15 mouse cellular contexts compared by ENCODE assay signal in the genomic region with DNA sequence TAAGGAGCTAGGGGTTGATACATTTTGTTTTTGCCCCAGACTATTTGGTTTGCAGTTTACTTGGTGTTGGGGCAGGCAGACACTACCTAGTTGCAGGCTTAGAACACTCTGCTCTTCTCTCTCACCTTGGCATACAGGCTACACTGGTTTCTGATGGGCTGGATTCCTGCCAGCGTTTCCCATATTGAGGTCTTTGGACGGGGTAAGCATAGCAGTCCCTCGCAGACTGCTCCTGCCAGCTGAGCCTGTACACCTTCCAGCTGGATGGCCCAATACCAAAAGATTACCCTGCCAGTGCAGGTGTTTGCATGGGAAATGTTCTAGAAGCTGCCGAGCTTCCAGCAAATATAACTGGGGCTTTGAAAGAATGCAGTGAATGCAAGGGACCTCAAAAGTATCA. TPM values are rescaled to one million over a fixed set of nuclear protein-coding genes. Genes with fewer than 3 reads are reported as not detected.
DNase-seq lines count a peak whose midpoint lies in the region; ATAC-seq and TF ChIP-seq lines count a peak whose summit lies in the region.
"Had no signal": no experiment of that assay in that cellular context is flagged by ENCODE, and none has a peak within 500 bp of the region (broad histone marks: within the 10 kb centered on the region; RNA-seq: fewer than 3 reads in every experiment).

No protein-coding gene starts in this region.

- TF ChIP-seq POLR2A in limb, embryonic 14.5 days (IDR thresholded peaks at IDR 0.05; ENCODE audit: borderline replicate concordance, extremely low read depth, insufficient read depth, insufficient read length): no peak

- DNase-seq in limb, embryonic 14.5 days (ENCODE audit: low spot score): peak; percentile 4
- DNase-seq in limb, embryonic 10.5 days (ENCODE audit: low spot score): no peak
- DNase-seq in cerebellum, adult 9-10 months: peak; percentile 68
- DNase-seq in heart, postnatal 25 days (ENCODE audit: low spot score): peak; percentile 2
- no peak for DNase-seq in ovary, postnatal 36 days (ENCODE audit: low spot score)
- no peak for DNase-seq in gastrocnemius, adult 2 months
- DNase-seq: embryo, embryonic 11 days; kidney, postnatal 10 days; liver, embryonic 13.5 days; lung, postnatal 14 days; thymus, postnatal 25 days had no signal

- no peaks in the 10 kb centered on the region for H3K27me3 ChIP-seq in forebrain, embryonic 13.5 days
- no peaks in the 10 kb centered on the region for H3K27me3 ChIP-seq in forebrain, embryonic 12.5 days
- H3K27me3 ChIP-seq in limb, embryonic 14.5 days (ENCODE audit: control insufficient read depth, insufficient read depth, low read length): no peaks in the 10 kb centered on the region
- H3K27me3 ChIP-seq in limb, embryonic 10.5 days (ENCODE audit: low read depth, poor library complexity, severe bottlenecking): no peaks in the 10 kb centered on the region
- H3K27me3 ChIP-seq: liver, embryonic 13.5 days; stomach, embryonic 15.5 days had no signal

- 0 out of 2 replicates have a peak, but pooled peaks cover 4% of the 10 kb centered on the region for H3K4me1 ChIP-seq in forebrain, embryonic 13.5 days
- no peaks in the 10 kb centered on the region for H3K4me1 ChIP-seq in forebrain, embryonic 12.5 days
- no peaks in the 10 kb centered on the region for H3K4me1 ChIP-seq in limb, embryonic 14.5 days (ENCODE audit: control insufficient read depth, insufficient read depth, low read length)
- H3K4me1 ChIP-seq in limb, embryonic 10.5 days: no peaks in the 10 kb centered on the region
- H3K4me1 ChIP-seq: stomach, embryonic 15.5 days had no signal

- H3K9me3 ChIP-seq in forebrain, embryonic 13.5 days (replicated peaks): no peaks in the 10 kb centered on the region
- H3K9me3 ChIP-seq in forebrain, embryonic 12.5 days: no peaks in the 10 kb centered on the region
- no peaks in the 10 kb centered on the region for H3K9me3 ChIP-seq in limb, embryonic 14.5 days (ENCODE audit: control insufficient read depth, low read length)
- no peaks in the 10 kb centered on the region for H3K9me3 ChIP-seq in limb, embryonic 10.5 days (replicated peaks)
- H3K9me3 ChIP-seq: liver, embryonic 13.5 days; stomach, embryonic 15.5 days had no signal

- no peak overlapping the region for H3K27ac ChIP-seq in forebrain, embryonic 13.5 days
- H3K27ac ChIP-seq in forebrain, embryonic 12.5 days: no peak overlapping the region
- H3K27ac ChIP-seq in limb, embryonic 14.5 days (replicated peaks; ENCODE audit: low read depth, low read length): no peak overlapping the region
- H3K27ac ChIP-seq in limb, embryonic 10.5 days: no peak overlapping the region
- no peak overlapping the region for H3K27ac ChIP-seq in gastrocnemius, adult 2 months
- H3K27ac ChIP-seq: liver, embryonic 13.5 days; stomach, embryonic 15.5 days had no signal

- H3K4me3 ChIP-seq in forebrain, embryonic 13.5 days: no peak overlapping the region
- no peak overlapping the region for H3K4me3 ChIP-seq in forebrain, embryonic 12.5 days (replicated peaks)
- no peak overlapping the region for H3K4me3 ChIP-seq in limb, embryonic 14.5 days (replicated peaks; ENCODE audit: low read length)
- H3K4me3 ChIP-seq in limb, embryonic 10.5 days: no peak overlapping the region
- no peak overlapping the region for H3K4me3 ChIP-seq in gastrocnemius, adult 2 months
- H3K4me3 ChIP-seq: liver, embryonic 13.5 days; stomach, embryonic 15.5 days had no signal

- H3K36me3 ChIP-seq in forebrain, embryonic 13.5 days (ENCODE audit: poor library complexity, severe bottlenecking): no peaks in the 10 kb centered on the region
- H3K36me3 ChIP-seq in forebrain, embryonic 12.5 days (replicated peaks): no peaks in the 10 kb centered on the region
- H3K36me3 ChIP-seq in limb, embryonic 14.5 days (ENCODE audit: control insufficient read depth, insufficient read depth, low read length): no peaks in the 10 kb centered on the region
- H3K36me3 ChIP-seq in limb, embryonic 10.5 days: no peaks in the 10 kb centered on the region
- H3K36me3 ChIP-seq: liver, embryonic 13.5 days; stomach, embryonic 15.5 days had no signal

- WGBS in forebrain, embryonic 13.5 days: 76% methylated on average over 4 of the region's 4 CpGs
- WGBS in forebrain, embryonic 12.5 days: 85% methylated on average over 4 of the region's 4 CpGs
- 53% methylated on average over 4 of the region's 4 CpGs for WGBS in limb, embryonic 14.5 days
- 86% methylated on average over 4 of the region's 4 CpGs for WGBS in limb, embryonic 10.5 days

- intact Hi-C loops in heart, postnatal 25 days (cut with DNase I): no loop called here
- intact Hi-C loops in gastrocnemius, adult 2 months (cut with DNase I): no loop called here

- no peak overlapping the region for H3K4me2 ChIP-seq in forebrain, embryonic 13.5 days
- no peak overlapping the region for H3K4me2 ChIP-seq in forebrain, embryonic 12.5 days
- H3K4me2 ChIP-seq in limb, embryonic 14.5 days (replicated peaks; ENCODE audit: low read depth, low read length, severe bottlenecking): no peak overlapping the region
- H3K4me2 ChIP-seq: liver, embryonic 13.5 days; stomach, embryonic 15.5 days had no signal

- no peak overlapping the region for H3K9ac ChIP-seq in forebrain, embryonic 13.5 days
- H3K9ac ChIP-seq in forebrain, embryonic 12.5 days: no peak overlapping the region
- no peak overlapping the region for H3K9ac ChIP-seq in limb, embryonic 14.5 days (ENCODE audit: low read depth, low read length, severe bottlenecking)
- H3K9ac ChIP-seq: liver, embryonic 13.5 days; stomach, embryonic 15.5 days had no signal

- TF ChIP-seq CTCF in gastrocnemius, adult 2 months (IDR thresholded peaks at IDR 0.05): no peak

- 0 out of 2 replicates have a peak, but pooled peaks have one; percentile 27 for ATAC-seq in forebrain, embryonic 13.5 days
- no peak for ATAC-seq in forebrain, embryonic 12.5 days (ENCODE audit: low FRiP score)
- no peak for ATAC-seq in limb, embryonic 14.5 days (ENCODE audit: low FRiP score, low read depth)
- ATAC-seq: intestine, embryonic 16.5 days had no signal

RNA-seq across cellular contexts. Expression of a gene that starts 45.8 kb away (rescaled TPM):
- 7.4 and 7.7 TPM in 2 replicates for polyA plus RNA-seq in forebrain, embryonic 13.5 days (2015; fragmentation: Nextera tagmentation; extraction: Ambion mirVana)
- polyA plus RNA-seq in forebrain, embryonic 12.5 days (2016; fragmentation: Nextera tagmentation; extraction: Ambion mirVana): 8.9 and 9.3 TPM in 2 replicates
- polyA plus RNA-seq in limb, embryonic 14.5 days (2012; rRNA removed): 7.8 and 8.3 TPM in 2 replicates
- polyA plus RNA-seq in limb, embryonic 14.5 days (2014; fragmentation: Nextera tagmentation; extraction: Ambion mirVana): 11.5 and 13.6 TPM in 2 replicates
- polyA plus RNA-seq in limb, embryonic 10.5 days (2016; fragmentation: Nextera tagmentation; extraction: Ambion mirVana): 4.6 and 7.4 TPM in 2 replicates
- 10 to 100 TPM; 15.2 to 17.5 TPM for total RNA-seq in heart, postnatal 25 days (2021)
- total RNA-seq in gastrocnemius, adult 2 months (2021): 1 to 10 TPM; 5.9 to 7.2 TPM

Comparison
In these comparisons a context has a peak if more than half of its experiments do, and no peak if none do; other contexts are left out.
1. DNase-seq: peak in limb, embryonic 14.5 days (single experiment), cerebellum, adult 9-10 months (single experiment) and heart, postnatal 25 days (single experiment); none in limb, embryonic 10.5 days (single experiment), ovary, postnatal 36 days (single experiment) and gastrocnemius, adult 2 months (single experiment).